Mouse (Mus musculus) brain, embryonic 14.5 days (tissue): Measurements from ENCODE around the gene Gm10642.

Experiments used
- CTCF ChIP-seq: fragments of 200-500 bp; IDR thresholded peaks from 2 replicates; pipeline ENCODE4 v1.5.1; 2012; ENCODE audit warnings: inconsistent platforms, mild to moderate bottlenecking, moderate library complexity, borderline replicate concordance; ENCODE audit not compliant: insufficient read depth, insufficient read length; ENCODE audit errors: extremely low read depth
- POLR2A ChIP-seq: fragments of 200-500 bp; IDR thresholded peaks from 2 replicates; pipeline ENCODE4 v1.6.1; 2012; ENCODE audit warnings: mild to moderate bottlenecking, inconsistent platforms, borderline replicate concordance; ENCODE audit not compliant: poor library complexity, insufficient read depth, insufficient read length, severe bottlenecking; ENCODE audit errors: extremely low read depth

- no peak for TF ChIP-seq CTCF
- TF ChIP-seq POLR2A = no peak
These were observed 36.0 kb downstream of the Gm10642 start for GRCm38 (mm10) chr9:70691772-70692693.
